Mouse (Mus musculus): ENCODE results near the gene Capn1.

DNA sequence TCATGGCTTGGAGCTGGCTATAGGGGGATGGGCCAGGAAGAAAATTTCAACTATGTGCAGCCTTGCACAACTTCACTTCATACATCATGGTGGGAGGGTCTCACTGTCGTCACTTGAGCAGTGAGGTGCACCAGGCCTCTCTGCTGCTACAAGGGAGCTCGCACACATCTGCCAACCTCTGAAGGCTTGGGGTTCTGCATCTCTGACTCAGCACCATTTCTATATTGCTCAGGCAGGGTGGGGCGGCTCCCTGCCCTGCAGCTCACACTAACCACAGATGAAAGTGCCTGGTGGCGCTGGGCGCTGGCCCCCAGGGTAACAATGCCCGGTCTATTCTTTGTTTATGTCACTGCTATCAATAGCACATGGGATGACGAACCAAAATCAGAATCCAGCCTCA is 70.7 kb downstream of the Capn1 start:
- no peak for TF ChIP-seq POLR2A (IDR thresholded peaks at IDR 0.05; ENCODE audit: control insufficient read depth, low read depth, low read length)
- TF ChIP-seq CTCF (IDR thresholded peaks at IDR 0.05; ENCODE audit: control insufficient read depth, insufficient read depth, insufficient replicate concordance, low read depth, low read length), result no peak

All from testis, adult 2 months (tissue).